Mouse (Mus musculus): ENCODE measurements around the gene Cyth1.
A peak's percentile ranks its signal among the peaks of the same experiment; 100 is the strongest.

Gene Cyth1

DNA sequence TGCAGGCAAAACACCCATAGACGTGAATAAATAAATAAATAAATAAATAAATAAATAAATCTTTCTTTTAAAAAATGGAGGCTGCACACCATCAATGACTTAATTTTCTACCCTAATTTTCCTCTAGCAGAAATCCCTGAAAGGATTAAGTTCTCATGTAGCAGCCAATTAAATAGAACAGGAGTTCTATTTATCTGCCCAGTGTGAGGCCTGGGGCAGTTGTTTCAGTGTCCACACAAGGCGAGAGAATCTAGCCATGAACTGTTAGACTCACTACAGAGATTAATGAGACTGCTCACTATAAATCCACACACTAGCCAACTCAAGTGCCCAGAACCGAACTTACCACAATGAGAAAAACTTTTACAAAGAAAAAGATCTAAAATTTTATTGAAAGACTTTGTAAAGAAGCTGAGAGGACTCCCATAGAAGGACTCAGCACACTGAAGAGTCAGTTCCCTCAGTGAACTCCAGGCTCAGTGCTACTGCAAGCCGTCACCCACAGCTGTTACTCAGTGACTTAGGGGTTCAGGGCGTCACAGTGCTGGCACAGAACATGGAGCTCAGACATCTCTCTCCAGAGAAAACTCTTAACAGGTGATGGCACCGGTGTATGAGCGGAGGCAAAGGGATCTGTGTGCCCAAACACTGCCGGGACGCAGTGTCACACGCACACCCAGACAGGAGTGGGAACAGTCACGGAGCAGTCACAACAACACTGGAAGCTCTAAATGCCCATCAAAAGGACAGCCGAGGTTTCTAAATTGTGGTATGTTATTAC is 23.1 kb downstream of the Cyth1 start:
- DNase-seq (ENCODE audit: low spot score): no peak

GRCm38 (mm10) chr11:118223416-118224067 is 24.9 kb downstream of the Cyth1 start:
- no peak for DNase-seq (ENCODE audit: low spot score)

- DNase-seq (ENCODE audit: low spot score): no peak
Observed at GRCm38 (mm10) chr11:118222917-118223316, 25.5 kb downstream of the Cyth1 start.

- no peak for DNase-seq (ENCODE audit: low spot score)
Observed at GRCm38 (mm10) chr11:118222351-118222885, 26.0 kb downstream of the Cyth1 start.

- no peak for DNase-seq (ENCODE audit: low spot score)
Observed at GRCm38 (mm10) chr11:118220561-118221262, 27.7 kb downstream of the Cyth1 start.

- DNase-seq (ENCODE audit: low spot score): no peak
Observed at GRCm38 (mm10) chr11:118219066-118219465, 29.3 kb downstream of the Cyth1 start.

DNA sequence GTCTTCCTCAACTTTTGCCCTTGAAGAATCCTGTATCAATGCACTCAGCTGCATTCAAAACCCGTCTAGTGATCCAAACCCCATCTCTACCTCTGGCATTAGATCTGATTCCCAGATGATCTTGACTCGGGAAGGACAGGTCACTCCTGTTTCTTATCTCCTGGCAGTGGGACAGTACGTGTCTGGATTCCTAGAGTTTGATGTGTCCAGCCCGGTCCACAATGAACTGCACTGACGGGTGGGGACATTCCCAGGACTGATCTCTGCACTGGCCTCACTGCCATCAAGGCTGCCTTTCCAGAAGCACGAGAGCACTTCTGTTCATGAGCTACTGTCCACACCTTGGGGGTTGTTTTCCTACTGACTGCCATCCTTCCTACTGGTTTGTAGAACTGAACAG is 31.9 kb downstream of the Cyth1 start:
- no peak for DNase-seq (ENCODE audit: low spot score)

DNA sequence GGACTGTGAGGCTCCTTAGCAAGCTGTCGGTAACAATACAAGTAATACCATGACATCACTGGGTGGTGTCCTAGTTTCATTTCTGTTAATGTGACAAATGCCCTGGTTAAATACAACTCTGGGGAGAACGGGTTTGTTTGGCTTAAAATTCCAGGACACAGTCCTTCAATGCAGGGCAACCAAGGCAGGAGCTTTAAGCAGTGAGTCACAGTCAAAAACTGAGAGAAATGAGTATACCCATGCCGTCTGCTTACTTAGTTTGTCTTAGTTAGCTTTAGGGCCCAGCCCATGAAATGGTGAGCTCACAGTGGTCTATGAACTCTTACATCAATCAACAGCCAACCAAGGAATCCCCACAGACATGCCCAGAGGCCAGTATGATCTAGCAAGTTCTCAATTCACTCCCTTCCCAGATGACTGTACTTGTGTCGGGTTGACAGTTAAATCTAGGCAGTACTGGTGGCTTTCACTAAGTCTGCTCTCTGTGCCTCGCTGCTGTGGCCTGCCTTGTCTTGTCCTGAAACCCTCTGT is 32.4 kb downstream of the Cyth1 start:
- DNase-seq (ENCODE audit: low spot score): no peak

GRCm38 (mm10) chr11:118212636-118213112 is 35.7 kb downstream of the Cyth1 start:
- DNase-seq (ENCODE audit: low spot score): no peak

DNA sequence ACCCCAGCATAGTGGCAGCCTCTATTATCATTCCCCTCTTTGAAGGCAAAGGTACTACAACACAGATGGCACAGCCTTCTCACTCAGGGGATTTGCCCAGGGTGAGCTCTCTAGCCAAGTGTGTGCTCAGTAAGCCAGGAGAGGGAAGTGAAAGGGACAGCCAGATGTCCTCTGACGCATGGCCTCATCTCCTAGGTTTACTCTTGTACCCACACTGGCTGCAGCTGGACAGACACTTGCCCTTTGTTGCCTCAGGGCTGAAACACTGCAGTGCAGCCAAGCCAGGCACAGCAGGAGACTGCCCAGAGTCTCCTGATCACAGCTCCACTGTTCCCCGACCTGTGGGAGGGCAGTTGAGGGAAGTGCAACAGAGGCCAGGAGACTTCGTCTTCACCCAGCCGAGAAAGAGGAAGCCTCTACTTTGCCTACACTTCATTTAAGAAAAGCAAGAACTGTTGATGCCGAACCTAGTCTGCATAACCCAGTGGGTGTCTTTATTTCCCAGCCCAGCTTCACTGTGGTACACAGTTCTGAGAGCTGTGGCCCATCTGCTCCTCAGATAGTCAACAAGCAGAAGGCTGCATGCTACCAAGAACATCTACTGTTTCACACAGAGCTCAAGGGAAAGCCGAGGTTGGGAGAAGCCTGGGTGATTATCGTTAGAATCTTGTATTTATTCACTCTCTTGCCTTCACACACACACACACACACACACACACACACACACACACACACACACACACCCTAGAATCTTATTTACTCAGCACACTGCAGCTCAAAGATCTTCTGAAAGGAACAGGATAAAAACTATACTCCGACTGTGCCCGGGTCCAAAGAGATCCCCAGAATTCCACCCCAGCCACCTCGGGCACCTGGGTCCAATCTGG is 36.4 kb downstream of the Cyth1 start:
- DNase-seq (ENCODE audit: low spot score): no peak

DNA sequence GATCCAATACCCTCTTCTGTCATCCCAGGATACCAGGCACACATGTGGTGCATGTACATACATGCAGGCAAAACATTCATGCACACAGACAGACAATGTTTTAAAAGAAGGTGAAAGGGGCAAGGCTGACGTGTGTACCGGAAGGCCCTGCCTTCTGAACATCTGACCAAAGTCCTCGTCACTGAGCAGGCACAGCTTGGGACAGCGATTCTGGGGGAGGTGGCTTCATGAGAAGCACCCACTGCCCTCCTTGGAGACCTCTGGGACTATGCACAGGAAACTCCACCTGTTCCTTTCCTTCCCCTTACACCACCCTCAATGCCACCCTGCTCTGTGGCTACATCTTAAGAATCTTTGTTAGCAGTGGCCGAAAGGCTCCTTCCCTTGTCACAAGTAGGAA is 37.4 kb downstream of the Cyth1 start:
- no peak for DNase-seq (ENCODE audit: low spot score)

DNA sequence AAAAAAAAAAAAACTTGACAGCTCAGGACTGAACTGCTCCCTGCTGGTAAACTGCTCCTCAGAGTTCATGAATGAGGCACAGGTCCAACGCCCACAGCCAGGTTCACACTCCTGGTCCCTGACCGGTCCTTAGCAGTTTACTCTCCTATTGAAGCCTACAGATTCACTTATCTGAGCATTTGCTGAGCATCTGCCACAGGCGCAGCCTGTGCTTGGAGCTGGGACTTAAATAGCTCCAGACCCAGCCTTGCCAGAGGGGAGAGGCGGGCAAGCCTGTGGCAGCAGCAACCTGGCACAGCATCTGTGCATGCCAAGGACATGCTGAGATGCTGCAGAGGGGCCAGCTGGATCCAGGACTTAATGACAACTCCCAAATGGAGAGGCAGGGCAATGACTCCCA is 38.3 kb downstream of the Cyth1 start:
- no peak for DNase-seq (ENCODE audit: low spot score)

DNA sequence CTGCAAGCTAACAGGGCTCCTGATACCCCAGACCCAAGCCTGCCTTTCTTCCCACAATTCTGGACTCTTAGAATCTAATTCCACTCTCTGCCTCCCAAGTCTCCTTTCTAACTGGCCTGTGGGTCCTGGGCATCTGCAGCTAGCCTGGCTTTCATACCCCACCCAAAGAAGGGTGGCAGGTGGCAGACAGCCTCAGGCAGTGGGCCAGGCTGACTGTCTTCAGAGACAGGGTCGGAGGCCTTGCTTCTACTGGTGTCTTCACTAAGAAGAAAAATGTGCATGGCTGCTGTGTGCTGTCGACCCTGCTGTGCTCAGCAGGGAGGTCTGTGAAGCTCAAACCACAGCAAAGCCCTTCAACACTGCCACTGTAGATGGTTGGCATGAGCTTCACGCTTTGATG is 39.0 kb downstream of the Cyth1 start:
- no peak for DNase-seq (ENCODE audit: low spot score)

DNA sequence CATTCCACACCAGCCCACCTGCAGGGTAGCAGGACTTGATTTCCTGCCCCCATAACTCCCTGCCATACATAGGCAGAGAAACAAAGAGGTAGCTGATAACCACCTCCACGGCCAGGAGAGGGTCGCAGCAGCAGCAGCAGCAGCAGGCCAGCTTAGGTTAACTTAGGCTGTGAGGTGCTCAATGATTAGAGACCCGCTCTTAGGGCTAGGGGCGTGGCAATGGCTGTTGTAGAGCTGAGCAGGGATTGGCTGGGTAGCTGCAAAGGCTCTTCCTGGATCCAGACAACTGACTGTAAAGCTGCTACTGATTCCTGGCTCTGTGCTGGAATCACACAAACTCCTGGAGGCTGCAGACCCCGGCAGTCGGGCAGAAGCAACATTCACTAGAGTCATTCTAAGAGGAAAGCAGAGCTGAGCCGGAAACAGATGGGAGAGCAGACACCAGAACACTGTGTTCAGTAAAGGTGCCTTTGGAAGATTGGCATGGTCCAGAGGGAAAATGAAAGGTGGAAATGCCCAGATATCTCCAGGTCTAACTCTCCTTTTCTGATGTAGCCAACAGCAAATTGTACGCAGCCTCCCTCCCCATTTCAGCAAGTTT is 39.6 kb downstream of the Cyth1 start:
- DNase-seq (ENCODE audit: low spot score): no peak

GRCm38 (mm10) chr11:118207424-118208033 is 40.9 kb downstream of the Cyth1 start:
- no peak for DNase-seq (ENCODE audit: low spot score)

DNA sequence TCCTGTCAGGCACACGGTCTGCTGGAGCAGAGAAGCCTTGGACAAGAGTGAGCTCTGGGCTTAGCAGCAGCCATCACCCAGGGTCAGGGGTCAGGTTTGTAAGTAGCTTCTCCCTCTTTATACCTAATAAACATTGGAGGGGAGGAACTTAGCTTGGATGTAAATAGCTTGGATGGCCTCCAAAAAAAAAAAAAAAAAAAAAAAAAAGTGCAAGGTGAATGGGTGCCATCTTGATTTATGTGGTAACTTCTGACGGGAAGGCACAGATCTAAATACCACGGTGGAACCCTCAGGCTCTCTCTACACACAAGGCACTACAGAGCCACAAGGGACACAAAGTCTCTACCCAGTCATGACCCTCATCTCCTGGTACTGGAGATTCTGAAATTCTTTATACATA is 42.1 kb downstream of the Cyth1 start:
- no peak for DNase-seq (ENCODE audit: low spot score)

DNA sequence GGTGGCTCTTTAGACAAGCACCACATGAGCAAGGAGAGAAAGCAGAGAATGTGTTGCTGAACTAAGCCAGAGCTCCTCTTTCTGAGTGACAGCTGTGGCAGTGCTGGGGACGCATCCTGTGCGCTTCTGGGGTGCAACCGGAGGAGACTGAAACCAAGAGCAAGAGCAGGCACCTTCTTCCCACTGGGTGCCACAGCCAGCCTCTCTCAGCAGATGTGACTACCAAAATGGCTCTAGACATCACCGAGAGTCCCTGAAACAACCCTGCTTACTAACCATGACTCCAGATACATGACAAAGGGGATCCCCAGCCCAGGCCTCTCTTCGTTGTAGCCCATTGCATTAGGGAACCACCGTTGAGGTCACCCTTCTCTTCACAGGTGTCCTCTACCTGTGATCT is 44.9 kb downstream of the Cyth1 start:
- no peak for DNase-seq (ENCODE audit: low spot score)

- peak; percentile 35 for DNase-seq (ENCODE audit: low spot score)
Observed at GRCm38 (mm10) chr11:118202410-118203233, 45.8 kb downstream of the Cyth1 start.

- DNase-seq (ENCODE audit: low spot score): no peak
Observed at GRCm38 (mm10) chr11:118201833-118202409, 46.5 kb downstream of the Cyth1 start.

All from ovary, postnatal 10 days (tissue).